Mouse (Mus musculus) kidney, adult 2 months (tissue): ENCODE data around the gene Mansc4. TPM values are rescaled to one million over a fixed set of nuclear protein-coding genes. Genes with fewer than 3 reads are reported as not detected.
A peak's percentile ranks its signal among the peaks of the same experiment; 100 is the strongest.

Experiments used
- DNase-seq: peaks from one replicate; pipeline ENCODE4 v3.0.0; 2021
- H3K27ac ChIP-seq: fragments of 200-500 bp; 2 replicates; pipeline ENCODE4 v1.5.1; 2012; ENCODE audit warnings: low read depth, low read length, control low read depth, inconsistent platforms; ENCODE audit not compliant: insufficient read depth
- H3K27me3 ChIP-seq: fragments of 200-500 bp; replicated peaks from 2 replicates; pipeline ENCODE4 v1.6.1; 2012; ENCODE audit warnings: mild to moderate bottlenecking, moderate library complexity, low read length, inconsistent platforms; ENCODE audit not compliant: control insufficient read depth, insufficient read depth
- H3K36me3 ChIP-seq: fragments of 200-500 bp; 2 replicates; pipeline ENCODE4 v1.6.1; 2012; ENCODE audit warnings: mild to moderate bottlenecking, moderate library complexity, low read length, inconsistent platforms; ENCODE audit not compliant: control insufficient read depth, insufficient read depth
- H3K4me1 ChIP-seq: fragments of 200-500 bp; 2 replicates; pipeline ENCODE4 v1.6.1; 2011; ENCODE audit warnings: low read length; ENCODE audit not compliant: control insufficient read depth, insufficient read depth
- H3K4me3 ChIP-seq: fragments of 200-500 bp; 2 replicates; pipeline ENCODE4 v1.5.1; 2011; ENCODE audit warnings: mild to moderate bottlenecking, low read depth, low read length, control low read depth; ENCODE audit not compliant: insufficient read depth
- CTCF ChIP-seq: fragments of 200-500 bp; conservative IDR thresholded peaks from 2 replicates; pipeline ENCODE4 v1.5.1; 2011; ENCODE audit warnings: low read depth, mild to moderate bottlenecking, control low read depth, low read length, moderate library complexity, mixed read lengths; ENCODE audit not compliant: insufficient read depth, insufficient read length
- POLR2A ChIP-seq: fragments of 200-500 bp; IDR thresholded peaks from one replicate; pipeline ENCODE4 v1.6.1; 2011; ENCODE audit warnings: low read depth, low read length, control low read depth
- WGBS: fragments of 180-500 bp; shearing (Covaris S2); methylation state at CpG from one replicate; pipeline ENCODE4 v1.1.7; 2018; 5-methylcytosine and 5-hydroxymethylcytosine counted together
- polyA plus RNA-seq: library from polyadenylated mRNA; depleted of rRNA; stranded (reverse); fragments of >200 nt; gene quantifications from 2 replicates; pipeline ENCODE4 v1.2.3, GENCODE M21; 2012

Gene Mansc4
- polyA plus RNA-seq, 1 experiment = 15.6 TPM

DNA sequence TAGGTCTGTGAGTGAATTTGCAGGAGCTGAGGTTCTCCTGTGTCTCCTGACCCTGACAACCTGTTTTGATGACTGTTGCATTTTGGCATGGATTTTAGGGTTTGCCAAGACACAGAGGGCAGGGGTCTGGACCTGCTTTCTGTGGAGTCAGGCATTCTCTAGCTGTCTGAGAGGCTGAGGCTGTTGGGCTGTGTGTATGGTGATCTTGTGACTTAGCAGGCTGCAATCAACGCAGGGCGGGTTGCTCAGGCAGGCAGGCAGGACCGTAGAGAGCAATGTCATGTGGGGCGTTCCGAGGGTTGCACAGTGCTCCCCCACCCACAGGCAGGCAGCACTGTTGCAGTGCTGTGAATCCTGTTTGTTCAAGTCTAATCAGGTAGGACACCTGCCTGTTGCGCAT, 19.9 kb upstream of the Mansc4 start:
- 71% methylated on average over 6 of the region's 6 CpGs for WGBS
- no peak overlapping the region for H3K27ac ChIP-seq
- H3K4me1 ChIP-seq = no peaks in the 10 kb centered on the region
- peak; percentile 47 for DNase-seq
- TF ChIP-seq POLR2A (no peak), CTCF (no peak)
- no peak overlapping the region for H3K4me3 ChIP-seq
- no peaks in the 10 kb centered on the region for H3K27me3 ChIP-seq
- H3K36me3 ChIP-seq = no peaks in the 10 kb centered on the region; the same call in none of the 2 replicates

DNA sequence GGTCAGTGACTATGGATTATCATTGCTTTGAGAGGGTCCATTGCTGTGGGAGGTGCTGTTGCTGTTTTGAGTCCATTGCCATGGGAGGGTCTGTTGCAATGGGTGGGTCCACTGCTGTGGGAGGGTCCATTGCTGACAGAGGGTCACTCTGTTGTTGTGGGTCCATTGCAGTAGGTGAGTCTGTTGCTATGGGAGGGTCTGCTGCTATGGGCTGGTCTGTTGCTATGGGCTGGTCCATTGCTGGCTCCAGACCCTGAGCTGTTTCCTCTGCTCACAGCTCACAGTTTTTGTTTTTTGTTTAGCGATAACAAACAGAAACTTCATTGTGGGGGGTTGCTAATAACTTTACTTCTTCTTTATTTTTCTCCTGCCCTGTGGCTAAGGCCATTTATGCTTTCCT, 18.7 kb upstream of the Mansc4 start:
- Histone ChIP-seq H3K27me3 (no peaks in the 10 kb centered on the region), H3K36me3 (no peaks in the 10 kb centered on the region; the same call in none of the 2 replicates), H3K4me3 (no peak overlapping the region), H3K4me1 (no peaks in the 10 kb centered on the region), H3K27ac (no peak overlapping the region)
- DNase-seq = no peak
- WGBS = 90% methylated on average over 1 of the region's 1 CpGs
- TF ChIP-seq POLR2A (no peak), CTCF (no peak)

DNA sequence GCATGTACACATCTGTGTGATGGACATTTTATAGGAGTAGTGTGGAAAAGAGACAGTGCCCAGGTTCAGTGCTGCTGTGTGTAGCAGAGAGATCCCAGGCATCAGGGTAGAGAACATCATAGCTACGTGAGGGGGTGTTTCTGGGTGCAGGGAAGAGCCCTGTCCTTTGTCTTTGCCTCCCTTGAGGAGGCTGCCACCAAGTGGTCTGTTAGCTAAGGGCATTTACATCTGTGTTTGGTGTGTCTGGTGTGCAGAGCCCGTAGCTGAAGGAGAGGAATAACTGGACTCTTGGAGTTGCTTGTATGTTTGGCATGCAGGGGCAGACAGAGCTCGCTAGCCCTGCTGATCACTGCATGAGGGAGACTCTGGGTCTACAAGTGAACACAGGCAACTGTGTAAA, 15.5 kb upstream of the Mansc4 start:
- no peak for DNase-seq
- Histone ChIP-seq H3K36me3 (no peaks in the 10 kb centered on the region), H3K4me1 (peaks cover 21% of the 10 kb centered on the region; the same call in 1 of the 2 replicates), H3K27me3 (no peaks in the 10 kb centered on the region), H3K4me3 (no peak overlapping the region), H3K27ac (no peak overlapping the region)
- 76% methylated on average over 3 of the region's 3 CpGs for WGBS
- peak; percentile 54 for TF ChIP-seq CTCF
- no peak for TF ChIP-seq POLR2A

DNA sequence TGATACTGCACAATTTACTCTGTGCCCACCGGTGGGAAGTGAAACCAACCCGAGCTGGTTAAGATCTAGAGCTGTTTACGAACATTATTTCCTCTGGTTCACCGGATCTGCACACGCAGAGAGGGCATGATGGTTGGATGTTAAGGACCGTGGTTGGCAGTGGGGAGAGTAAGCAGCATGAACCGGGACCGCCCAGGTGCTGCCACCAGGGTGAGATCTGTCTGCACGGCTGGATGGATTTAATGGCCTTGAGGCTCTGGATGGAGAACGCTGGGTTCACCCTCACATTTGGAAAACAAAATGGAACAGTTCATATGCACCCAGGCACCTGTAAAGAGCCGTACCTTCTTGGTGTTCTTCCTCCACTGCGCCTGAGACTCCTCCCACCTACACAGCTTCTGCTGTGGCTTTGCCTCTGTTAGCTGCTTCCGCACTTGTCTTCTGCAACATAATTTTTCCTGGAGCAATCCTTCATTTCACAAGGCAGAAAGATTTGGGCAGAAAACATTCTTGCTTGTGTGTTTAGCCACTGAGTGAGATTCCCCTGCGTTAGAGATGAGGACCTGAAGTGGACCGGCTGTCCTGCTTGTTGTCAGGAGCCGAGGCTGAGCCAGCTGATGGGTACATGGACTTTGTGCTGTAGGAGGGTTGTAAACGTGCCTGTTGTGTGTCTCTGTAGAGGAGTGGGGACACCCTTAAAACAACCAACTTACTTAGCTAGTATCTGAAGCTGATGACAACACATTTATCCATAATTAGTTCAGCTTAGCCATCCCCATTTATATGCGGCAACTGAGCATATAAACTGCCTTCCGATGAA, 12.8 kb upstream of the Mansc4 start:
- TF ChIP-seq POLR2A (no peak), CTCF (no peak)
- no peaks in the 10 kb centered on the region for H3K27me3 ChIP-seq
- peak; percentile 58 for DNase-seq
- 34% methylated on average over 19 of the region's 19 CpGs for WGBS
- H3K4me1 ChIP-seq = peaks cover 21% of the 10 kb centered on the region; the same call in 1 of the 2 replicates
- peak overlapping the region; percentile 35; the same call in 1 of the 2 replicates for H3K27ac ChIP-seq
- H3K4me3 ChIP-seq = peak overlapping the region; percentile 20; the same call in 1 of the 2 replicates
- no peaks in the 10 kb centered on the region for H3K36me3 ChIP-seq

DNA sequence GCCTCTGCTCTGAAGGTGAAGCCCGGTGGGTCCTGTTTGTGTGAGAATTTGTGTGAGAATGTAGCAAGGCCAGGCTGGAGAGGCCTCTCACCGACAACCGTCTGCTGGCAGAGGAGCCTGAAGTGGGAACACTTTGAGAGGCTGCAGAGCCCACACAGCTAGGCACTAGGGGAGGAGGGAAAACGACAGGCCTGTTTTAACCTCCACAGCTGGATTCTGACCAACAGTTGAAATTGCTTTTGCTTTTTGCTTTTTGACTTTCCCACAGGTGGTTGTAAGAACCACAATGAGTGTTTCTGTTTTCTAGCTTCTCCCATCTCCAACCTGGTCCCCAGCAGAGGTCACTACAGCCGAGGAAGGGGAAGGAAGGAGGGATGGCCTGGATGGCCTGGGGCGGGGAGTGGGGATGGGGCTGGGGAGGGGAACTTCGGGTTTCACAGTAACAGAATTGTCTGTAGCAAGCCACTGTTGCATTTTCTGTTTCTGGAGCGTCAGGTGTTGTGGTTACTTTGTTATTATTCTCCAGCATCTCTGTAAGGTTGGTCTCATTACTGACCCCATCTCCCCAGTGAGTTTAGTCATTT, 10.6 kb upstream of the Mansc4 start:
- H3K27me3 ChIP-seq = no peaks in the 10 kb centered on the region
- DNase-seq = no peak
- WGBS = 65% methylated on average over 8 of the region's 8 CpGs
- H3K4me3 ChIP-seq = no peak overlapping the region
- no peaks in the 10 kb centered on the region for H3K36me3 ChIP-seq
- TF ChIP-seq CTCF = no peak
- TF ChIP-seq POLR2A = no peak
- H3K27ac ChIP-seq = no peak overlapping the region
- peaks cover 24% of the 10 kb centered on the region; the same call in 1 of the 2 replicates for H3K4me1 ChIP-seq

DNA sequence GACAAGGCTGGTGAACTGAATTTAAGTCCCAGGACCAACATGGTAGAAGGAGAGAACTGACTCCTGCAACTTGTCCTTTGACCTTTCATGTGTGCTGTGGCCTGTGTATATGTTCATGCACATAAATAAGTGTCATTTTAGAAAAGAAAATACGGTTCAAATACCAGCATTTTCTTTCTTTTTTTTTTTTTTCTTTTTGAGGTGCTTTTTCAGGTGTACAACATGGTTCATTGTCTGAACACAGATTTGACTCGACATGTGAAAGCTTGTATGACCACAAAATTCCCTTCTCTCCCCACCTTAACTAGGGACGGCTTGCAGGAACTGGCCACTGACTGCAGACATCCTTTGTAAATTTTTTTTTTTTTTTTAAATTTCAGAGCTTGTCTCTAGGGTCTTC, 10.1 kb upstream of the Mansc4 start:
- Histone ChIP-seq H3K36me3 (no peaks in the 10 kb centered on the region), H3K27me3 (no peaks in the 10 kb centered on the region), H3K4me1 (peaks cover 24% of the 10 kb centered on the region; the same call in 1 of the 2 replicates), H3K4me3 (no peak overlapping the region), H3K27ac (no peak overlapping the region)
- TF ChIP-seq CTCF = no peak
- no peak for TF ChIP-seq POLR2A
- WGBS = 83% methylated on average over 3 of the region's 3 CpGs
- DNase-seq = no peak

DNA sequence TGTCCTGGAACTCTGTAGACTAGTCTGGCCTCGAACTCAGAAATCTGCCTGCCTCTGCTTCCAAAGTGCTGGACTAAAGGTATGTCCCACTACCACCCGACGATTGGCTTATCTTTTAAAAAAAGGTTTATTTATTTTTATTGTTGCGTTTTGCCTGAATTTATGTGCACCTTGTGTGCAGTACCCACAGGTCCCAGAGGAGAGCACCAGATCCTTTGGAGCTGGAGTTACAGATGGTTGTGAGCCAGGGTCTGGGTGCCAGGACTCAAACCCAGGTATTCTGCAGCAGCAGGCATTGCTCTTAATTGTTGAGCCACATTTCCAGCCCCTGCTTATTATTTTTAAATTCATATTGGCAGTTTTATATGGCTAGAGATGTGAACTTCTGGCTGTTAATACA, 9.3 kb upstream of the Mansc4 start:
- Histone ChIP-seq H3K4me1 (peaks cover 24% of the 10 kb centered on the region; the same call in 1 of the 2 replicates), H3K4me3 (no peak overlapping the region), H3K27me3 (no peaks in the 10 kb centered on the region), H3K27ac (no peak overlapping the region), H3K36me3 (no peaks in the 10 kb centered on the region)
- DNase-seq = no peak
- 94% methylated on average over 4 of the region's 4 CpGs for WGBS
- no peak for TF ChIP-seq CTCF
- no peak for TF ChIP-seq POLR2A

DNA sequence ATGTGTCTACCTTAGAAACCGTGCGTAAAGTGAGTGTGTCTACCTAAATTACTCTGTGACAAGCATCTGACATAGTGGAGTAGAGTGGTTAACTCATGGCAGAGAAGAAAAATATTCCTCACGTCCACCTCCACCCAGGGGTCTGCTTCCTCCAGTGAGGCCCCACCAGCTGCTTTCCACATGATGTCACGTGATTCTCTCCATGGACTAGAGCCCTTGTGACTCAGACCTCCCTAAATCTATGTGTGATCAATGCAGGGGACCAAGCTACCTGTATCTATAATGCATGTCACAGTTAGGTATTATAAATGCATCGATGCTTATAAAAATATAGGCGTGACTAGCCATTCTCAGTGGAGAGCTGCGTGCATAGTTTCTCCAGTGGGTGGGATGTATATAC, 7.9 kb upstream of the Mansc4 start:
- Histone ChIP-seq H3K27me3 (no peaks in the 10 kb centered on the region), H3K36me3 (no peaks in the 10 kb centered on the region), H3K4me3 (no peak overlapping the region), H3K4me1 (peaks cover 19% of the 10 kb centered on the region; the same call in 1 of the 2 replicates), H3K27ac (no peak overlapping the region)
- TF ChIP-seq CTCF (no peak), POLR2A (no peak)
- no peak for DNase-seq
- 87% methylated on average over 7 of the region's 7 CpGs for WGBS
